Mouse (Mus musculus) midbrain, embryonic 11.5 days (tissue): ENCODE results near the gene Zic2. TPM values are rescaled to one million over a fixed set of nuclear protein-coding genes. Genes with fewer than 3 reads are reported as not detected.
"Not testable (repeated sequence)": the region's sequence is repeated elsewhere in the genome, so short reads cannot be mapped to it uniquely, and the experiment has no call there.

Experiments
- ATAC-seq: fragments of 200-750 bp; cut with Nextera tagmentation; 2 replicates; pipeline ENCODE4 v1.8.0; 2017; ENCODE audit warnings: moderate TSS enrichment, moderate library complexity; ENCODE audit not compliant: low FRiP score
- DNase-seq: peaks from one replicate; pipeline ENCODE4 v3.0.0; 2015; ENCODE audit warnings: low spot score; ENCODE audit errors: missing footprints
- H3K27ac ChIP-seq: fragments of 300-500 bp; sonication (generic); 2 replicates; pipeline ENCODE4 v1.5.1; 2014; ENCODE audit warnings: low read depth, low read length
- H3K27me3 ChIP-seq: fragments of 300-500 bp; sonication (generic); 2 replicates; pipeline ENCODE4 v1.6.1; 2014; ENCODE audit warnings: mild to moderate bottlenecking, low read length, moderate library complexity, mixed read lengths; ENCODE audit not compliant: control insufficient read depth, insufficient read depth
- H3K36me3 ChIP-seq: fragments of 300-500 bp; sonication (generic); 2 replicates; pipeline ENCODE4 v1.6.1; 2014; ENCODE audit warnings: mild to moderate bottlenecking, low read length, moderate library complexity, mixed read lengths; ENCODE audit not compliant: control insufficient read depth, insufficient read depth
- H3K4me1 ChIP-seq: fragments of 300-500 bp; sonication (generic); 2 replicates; pipeline ENCODE4 v1.6.1; 2014; ENCODE audit warnings: low read length; ENCODE audit not compliant: control insufficient read depth, insufficient read depth
- H3K4me2 ChIP-seq: fragments of 300-500 bp; sonication (generic); 2 replicates; pipeline ENCODE4 v1.6.1; 2014; ENCODE audit warnings: mild to moderate bottlenecking, moderate library complexity
- H3K4me3 ChIP-seq: fragments of 300-500 bp; sonication (generic); 2 replicates; pipeline ENCODE4 v1.5.1; 2014; ENCODE audit warnings: low read depth, low read length
- H3K9ac ChIP-seq: fragments of 300-500 bp; sonication (generic); 2 replicates; pipeline ENCODE4 v1.6.1; 2014; ENCODE audit warnings: low read length
- H3K9me3 ChIP-seq: fragments of 300-500 bp; sonication (generic); 2 replicates; pipeline ENCODE4 v1.6.1; 2016; ENCODE audit warnings: low read length; ENCODE audit not compliant: control insufficient read depth
- WGBS: fragments of 180-500 bp; shearing (Covaris S2); extraction: QIAGEN DNeasy Blood & Tissue Kit; methylation state at CpG from one replicate; pipeline ENCODE4 v1.1.7; 2014; 5-methylcytosine and 5-hydroxymethylcytosine counted together
- polyA plus RNA-seq: library from polyadenylated mRNA; unstranded; fragments of >200 nt; fragmentation: Nextera tagmentation; extraction: Ambion mirVana; gene quantifications from 2 replicates; pipeline ENCODE4 v1.2.1, GENCODE M21; 2014

Gene Zic2
- polyA plus RNA-seq, 1 experiment from 2014 or later: 5.8 TPM

- Histone ChIP-seq H3K9ac (peak overlapping the region; percentile 59; the same call in 1 of the 2 replicates), H3K4me3 (peak overlapping the region; percentile 27; the same call in 1 of the 2 replicates), H3K27ac (no peak overlapping the region), H3K9me3 (no peaks in the 10 kb centered on the region), H3K27me3 (peaks cover 34% of the 10 kb centered on the region), H3K4me1 (peaks cover 20% of the 10 kb centered on the region), H3K36me3 (no peaks in the 10 kb centered on the region), H3K4me2 (peak overlapping the region; percentile 43)
- ATAC-seq (no peak), DNase-seq (no peak)
- WGBS: 78% methylated on average over 1 of the region's 1 CpGs
Measured at GRCm38 (mm10) chr14:122459776-122460175, 15.5 kb upstream of the Zic2 start.

GRCm38 (mm10) chr14:122460226-122460625, 15.0 kb upstream of the Zic2 start:
- Histone ChIP-seq H3K36me3 (no peaks in the 10 kb centered on the region), H3K4me2 (peak overlapping the region; percentile 43), H3K4me3 (peak overlapping the region; percentile 27), H3K4me1 (peaks cover 24% of the 10 kb centered on the region), H3K27me3 (peaks cover 39% of the 10 kb centered on the region), H3K27ac (no peak overlapping the region), H3K9me3 (no peaks in the 10 kb centered on the region), H3K9ac (peak overlapping the region; percentile 59)
- 46% methylated on average over 5 of the region's 5 CpGs for WGBS
- DNase-seq (peak; percentile 89), ATAC-seq (no peak)

GRCm38 (mm10) chr14:122461500-122461899, 13.7 kb upstream of the Zic2 start:
- Histone ChIP-seq H3K4me2 (peak overlapping the region; percentile 79), H3K36me3 (no peaks in the 10 kb centered on the region), H3K27ac (peak overlapping the region; percentile 95; the same call in 1 of the 2 replicates), H3K4me3 (peak overlapping the region; percentile 70), H3K9me3 (no peaks in the 10 kb centered on the region), H3K9ac (peak overlapping the region; percentile 91), H3K4me1 (peaks cover 17% of the 10 kb centered on the region), H3K27me3 (peaks cover 46% of the 10 kb centered on the region)
- WGBS: 12% methylated on average over 3 of the region's 3 CpGs
- ATAC-seq (no peak), DNase-seq (no peak)

- peak overlapping the region; percentile 91 for H3K9ac ChIP-seq
- no peaks in the 10 kb centered on the region for H3K9me3 ChIP-seq
- ATAC-seq (no peak), DNase-seq (peak; percentile 95)
- H3K4me3 ChIP-seq: peak overlapping the region; percentile 70
- peak overlapping the region; percentile 79 for H3K4me2 ChIP-seq
- peaks cover 16% of the 10 kb centered on the region for H3K4me1 ChIP-seq
- 4% methylated on average over 9 of the region's 9 CpGs for WGBS
- H3K27me3 ChIP-seq: peaks cover 50% of the 10 kb centered on the region
- H3K36me3 ChIP-seq: no peaks in the 10 kb centered on the region
- H3K27ac ChIP-seq: peak overlapping the region; percentile 95
Measured at GRCm38 (mm10) chr14:122461966-122462365, 13.3 kb upstream of the Zic2 start.

- no peaks in the 10 kb centered on the region for H3K9me3 ChIP-seq
- peak overlapping the region; percentile 70 for H3K4me3 ChIP-seq
- no peak for ATAC-seq
- no peaks in the 10 kb centered on the region for H3K36me3 ChIP-seq
- peak overlapping the region; percentile 91 for H3K9ac ChIP-seq
- 1% methylated on average over 17 of the region's 17 CpGs for WGBS
- H3K4me1 ChIP-seq: peaks cover 16% of the 10 kb centered on the region
- no peak for DNase-seq
- H3K27ac ChIP-seq: peak overlapping the region; percentile 95
- H3K27me3 ChIP-seq: peaks cover 56% of the 10 kb centered on the region
- peak overlapping the region; percentile 79 for H3K4me2 ChIP-seq
Measured at GRCm38 (mm10) chr14:122462689-122463079, 12.6 kb upstream of the Zic2 start.

- Histone ChIP-seq H3K27ac (peak overlapping the region; percentile 95), H3K4me3 (peak overlapping the region; percentile 70), H3K36me3 (no peaks in the 10 kb centered on the region), H3K9ac (peak overlapping the region; percentile 91), H3K4me1 (peaks cover 16% of the 10 kb centered on the region), H3K4me2 (peak overlapping the region; percentile 79), H3K9me3 (no peaks in the 10 kb centered on the region), H3K27me3 (peaks cover 61% of the 10 kb centered on the region)
- ATAC-seq: no peak
- DNase-seq: peak; percentile 96
- under 1% methylated on average over 40 of the region's 40 CpGs for WGBS
Measured at GRCm38 (mm10) chr14:122463080-122463691, 12.0 kb upstream of the Zic2 start.

- H3K4me2 ChIP-seq: peak overlapping the region; percentile 79
- peak overlapping the region; percentile 91 for H3K9ac ChIP-seq
- peak; percentile 94 for DNase-seq
- peaks cover 16% of the 10 kb centered on the region for H3K4me1 ChIP-seq
- H3K4me3 ChIP-seq: peak overlapping the region; percentile 70
- WGBS: under 1% methylated on average over 58 of the region's 58 CpGs
- H3K36me3 ChIP-seq, H3K9me3 ChIP-seq: not testable (repeated sequence)
- peaks cover 68% of the 10 kb centered on the region for H3K27me3 ChIP-seq
- peak; percentile 49 for ATAC-seq
- peak overlapping the region; percentile 95 for H3K27ac ChIP-seq
Measured at GRCm38 (mm10) chr14:122463734-122464341, 11.4 kb upstream of the Zic2 start.

GRCm38 (mm10) chr14:122464351-122464762, 10.9 kb upstream of the Zic2 start:
- peak overlapping the region; percentile 79 for H3K4me2 ChIP-seq
- H3K27ac ChIP-seq: peak overlapping the region; percentile 95
- DNase-seq (no peak), ATAC-seq (peak; percentile 36)
- peaks cover 73% of the 10 kb centered on the region for H3K27me3 ChIP-seq
- peak overlapping the region; percentile 91 for H3K9ac ChIP-seq
- WGBS: under 1% methylated on average over 58 of the region's 62 CpGs
- H3K4me1 ChIP-seq: peaks cover 16% of the 10 kb centered on the region
- no peaks in the 10 kb centered on the region for H3K36me3 ChIP-seq
- no peaks in the 10 kb centered on the region for H3K9me3 ChIP-seq
- peak overlapping the region; percentile 70 for H3K4me3 ChIP-seq
